ENCODE assay signal across 7 mouse cellular contexts in the genomic region with DNA sequence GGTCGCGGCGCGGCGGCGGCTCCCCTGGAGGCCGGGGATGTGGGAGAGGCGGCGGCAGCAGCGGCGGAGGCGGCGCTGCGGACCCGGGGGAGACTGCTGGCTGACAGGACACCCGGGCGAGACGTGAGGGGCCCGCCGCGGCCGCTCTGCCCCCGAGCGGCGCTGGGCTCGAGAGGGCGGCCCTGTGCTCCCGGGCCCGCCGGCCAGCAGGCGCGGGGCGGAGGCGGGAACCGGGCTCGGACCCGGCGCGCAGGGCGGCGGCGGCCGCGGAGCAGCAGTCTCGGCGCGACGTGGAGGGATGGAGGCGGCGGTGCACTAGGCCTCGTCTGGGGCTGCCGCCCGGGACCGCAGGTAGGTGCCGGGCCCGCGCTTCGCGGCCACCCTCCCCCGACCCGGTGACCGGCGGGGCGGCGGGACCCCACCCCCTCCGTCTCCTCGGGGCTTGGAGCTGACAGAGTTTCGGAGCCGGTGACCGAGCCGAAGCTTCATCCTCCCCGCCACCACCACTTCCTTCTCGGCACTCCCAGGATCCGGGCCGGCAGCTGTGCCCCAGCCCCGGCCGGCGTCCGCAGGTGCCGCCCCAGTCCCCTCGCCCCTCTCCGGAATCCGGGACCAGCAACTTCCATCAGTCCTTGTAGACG. TPM values are rescaled to one million over a fixed set of nuclear protein-coding genes. Genes with fewer than 3 reads are reported as not detected.
DNase-seq lines count a peak whose midpoint lies in the region; ATAC-seq and TF ChIP-seq lines count a peak whose summit lies in the region.

Gene Vps54 (plus strand): TSS at position 261 of the 641 bp plus-strand sequence.

- no peak for TF ChIP-seq CTCF in cortical plate, adult 2 months (IDR thresholded peaks at IDR 0.05; ENCODE audit: extremely low read depth, insufficient read depth, low read length)

- no peak for TF ChIP-seq POLR2A in cortical plate, adult 2 months (IDR thresholded peaks at IDR 0.05; ENCODE audit: extremely low read depth, insufficient read depth, low read length)

- H3K27ac ChIP-seq in cortical plate, adult 2 months (ENCODE audit: insufficient read depth, low read length), result peak within 1 kb of the TSS; percentile 92

- intact Hi-C loops in gastrocnemius, postnatal 14 days (cut with DNase I; ENCODE audit: low total_unique reads), result no loop called here
- intact Hi-C loops in left cerebral cortex, postnatal 25 days (cut with DNase I), result loop anchor here (5.0 kb wide), 1 partner anchor 147 kb away; the partner anchor contains the start of gene Peli1

- peak; percentile 22 for ATAC-seq in activated CD4-positive, CD25-positive, alpha-beta regulatory T cell, adult 4 months
- peak; percentile 52 for ATAC-seq in megakaryocyte-erythroid progenitor cell, adult 5-6 weeks (replicated peaks; ENCODE audit: low FRiP score, low TSS enrichment, poor library complexity, severe bottlenecking)

- H3K4me1 ChIP-seq in cortical plate, adult 2 months (ENCODE audit: control insufficient read depth, insufficient read depth, low read length), result peaks cover 2% of the 10 kb centered on the region; the same call in 1 of the 2 replicates

- peak within 1 kb of the TSS; percentile 74 for H3K4me3 ChIP-seq in cortical plate, adult 2 months (ENCODE audit: insufficient read depth, low read length)

- DNase-seq in gastrocnemius, postnatal 14 days, result peak; percentile 51
- DNase-seq in induced T-regulatory cell, adult 2 months (ENCODE audit: low read depth), result peak; percentile 76
- DNase-seq in left cerebral cortex, postnatal 25 days (ENCODE audit: low spot score in 2 of 2), result peak; percentile 40 to 64
- DNase-seq in right cerebral cortex, postnatal 4 days, result peak; percentile 57

RNA-seq across cellular contexts. Expression of gene Vps54, which starts in this region (rescaled TPM):
- polyA plus RNA-seq in activated CD4-positive, CD25-positive, alpha-beta regulatory T cell, adult 4 months (2017; shearing (Covaris generic)), result 10 to 100 TPM; 59.6 to 76.9 TPM
- 22.9 and 25.2 TPM in 2 replicates for polyA plus RNA-seq in cortical plate, adult 2 months (2012; rRNA removed)
- total RNA-seq in gastrocnemius, postnatal 14 days (2021), result 10 to 100 TPM; 14.9 to 15.9 TPM
- 10 to 100 TPM; 26.5 to 31.2 TPM for total RNA-seq in left cerebral cortex, postnatal 25 days (2021)
- 21.8 and 42.9 TPM in 2 replicates for total RNA-seq in megakaryocyte-erythroid progenitor cell, adult 5-6 weeks (2014; fragmentation: Nextera tagmentation)
- 52.1 and 58.8 TPM in 2 replicates for total RNA-seq in megakaryocyte-erythroid progenitor cell, adult 5-6 weeks (2017)

Comparison
In these comparisons a context has a peak if more than half of its experiments do, and no peak if none do; other contexts are left out.
1. Peak in every context shown above with its lines: DNase-seq, ATAC-seq, H3K4me3 ChIP-seq and H3K27ac ChIP-seq.